Mouse (Mus musculus) lung, embryonic 16.5 days (tissue): Measurements from ENCODE around the gene Tox2. TPM values are rescaled to one million over a fixed set of nuclear protein-coding genes. Genes with fewer than 3 reads are reported as not detected.

Experiments used
- ATAC-seq: fragments of 200-750 bp; cut with Nextera tagmentation; 2 replicates; pipeline ENCODE4 v1.8.0; 2017; ENCODE audit warnings: low read depth, mild to moderate bottlenecking, moderate library complexity
- H3K27ac ChIP-seq: fragments of 300-500 bp; sonication (generic); 2 replicates; pipeline ENCODE4 v1.5.1; 2014; ENCODE audit warnings: mild to moderate bottlenecking, control low read depth, low read length
- H3K27me3 ChIP-seq: fragments of 300-500 bp; sonication (generic); 2 replicates; pipeline ENCODE4 v1.6.1; 2014; ENCODE audit warnings: low read depth, low read length, mixed read lengths; ENCODE audit not compliant: control insufficient read depth, insufficient read depth
- H3K36me3 ChIP-seq: fragments of 300-500 bp; sonication (generic); 2 replicates; pipeline ENCODE4 v1.6.1; 2014; ENCODE audit warnings: low read length; ENCODE audit not compliant: control insufficient read depth, insufficient read depth
- H3K4me1 ChIP-seq: fragments of 300-500 bp; sonication (generic); replicated peaks from 2 replicates; pipeline ENCODE4 v1.6.1; 2014; ENCODE audit warnings: low read length, mixed read lengths; ENCODE audit not compliant: control insufficient read depth, insufficient read depth
- H3K4me2 ChIP-seq: fragments of 300-500 bp; sonication (generic); 2 replicates; pipeline ENCODE4 v1.6.1; 2014; ENCODE audit warnings: low read depth, low read length, control low read depth
- H3K4me3 ChIP-seq: fragments of 300-500 bp; sonication (generic); 2 replicates; pipeline ENCODE4 v1.5.1; 2014; ENCODE audit warnings: mild to moderate bottlenecking, low read length, control low read depth
- H3K9ac ChIP-seq: fragments of 300-500 bp; sonication (generic); 2 replicates; pipeline ENCODE4 v1.6.1; 2014; ENCODE audit warnings: low read length, control low read depth
- H3K9me3 ChIP-seq: fragments of 300-500 bp; sonication (generic); 2 replicates; pipeline ENCODE4 v1.6.1; 2016; ENCODE audit warnings: low read length; ENCODE audit not compliant: control insufficient read depth
- WGBS: fragments of 180-500 bp; shearing (Covaris S2); extraction: QIAGEN DNeasy Blood & Tissue Kit; methylation state at CpG from one replicate; pipeline ENCODE4 v1.1.7; 2014; 5-methylcytosine and 5-hydroxymethylcytosine counted together
- polyA plus RNA-seq: library from polyadenylated mRNA; unstranded; fragments of >200 nt; fragmentation: Nextera tagmentation; extraction: Ambion mirVana; gene quantifications from 2 replicates; pipeline ENCODE4 v1.2.1, GENCODE M21; 2015

The Tox2 gene
- polyA plus RNA-seq, 1 experiment from 2014 or later, result 5.3 TPM

GRCm38 (mm10) chr2:163346497-163346896 lies 143.6 kb downstream of the Tox2 start:
- H3K9me3 ChIP-seq, result no peaks in the 10 kb centered on the region
- no peak overlapping the region for H3K27ac ChIP-seq
- no peak overlapping the region for H3K9ac ChIP-seq
- peaks cover 8% of the 10 kb centered on the region; the same call in 1 of the 2 replicates for H3K4me1 ChIP-seq
- ATAC-seq, result no peak
- no peaks in the 10 kb centered on the region for H3K36me3 ChIP-seq
- no peak overlapping the region for H3K4me3 ChIP-seq
- no peak overlapping the region for H3K4me2 ChIP-seq
- H3K27me3 ChIP-seq, result no peaks in the 10 kb centered on the region; the same call in 1 of the 2 replicates
- WGBS, result 76% methylated on average over 11 of the region's 11 CpGs

- Histone ChIP-seq H3K27ac (no peak overlapping the region), H3K36me3 (no peaks in the 10 kb centered on the region), H3K4me3 (no peak overlapping the region), H3K4me1 (peaks cover 13% of the 10 kb centered on the region; the same call in 1 of the 2 replicates), H3K4me2 (no peak overlapping the region), H3K9me3 (no peaks in the 10 kb centered on the region), H3K27me3 (no peaks in the 10 kb centered on the region), H3K9ac (no peak overlapping the region)
- no peak for ATAC-seq
- 74% methylated on average over 8 of the region's 8 CpGs for WGBS
These were observed 144.7 kb downstream of the Tox2 start for GRCm38 (mm10) chr2:163347517-163348184.

GRCm38 (mm10) chr2:163348677-163349076 lies 145.8 kb downstream of the Tox2 start:
- H3K9me3 ChIP-seq, result no peaks in the 10 kb centered on the region
- H3K27me3 ChIP-seq, result no peaks in the 10 kb centered on the region
- no peaks in the 10 kb centered on the region for H3K36me3 ChIP-seq
- no peak overlapping the region for H3K4me3 ChIP-seq
- no peak overlapping the region for H3K4me2 ChIP-seq
- H3K4me1 ChIP-seq, result peaks cover 17% of the 10 kb centered on the region
- no peak for ATAC-seq
- no peak overlapping the region for H3K27ac ChIP-seq
- H3K9ac ChIP-seq, result no peak overlapping the region
- 67% methylated on average over 7 of the region's 7 CpGs for WGBS

GRCm38 (mm10) chr2:163349411-163349810 lies 146.5 kb downstream of the Tox2 start:
- no peak for ATAC-seq
- H3K9me3 ChIP-seq, result no peaks in the 10 kb centered on the region
- H3K4me3 ChIP-seq, result no peak overlapping the region
- no peak overlapping the region for H3K9ac ChIP-seq
- peaks cover 22% of the 10 kb centered on the region for H3K4me1 ChIP-seq
- H3K27me3 ChIP-seq, result no peaks in the 10 kb centered on the region
- H3K36me3 ChIP-seq, result no peaks in the 10 kb centered on the region
- 49% methylated on average over 9 of the region's 9 CpGs for WGBS
- no peak overlapping the region for H3K4me2 ChIP-seq
- no peak overlapping the region for H3K27ac ChIP-seq

- no peak for ATAC-seq
- Histone ChIP-seq H3K4me3 (no peak overlapping the region), H3K27me3 (no peaks in the 10 kb centered on the region), H3K27ac (no peak overlapping the region), H3K9ac (no peak overlapping the region), H3K36me3 (no peaks in the 10 kb centered on the region), H3K4me2 (no peak overlapping the region), H3K9me3 (no peaks in the 10 kb centered on the region), H3K4me1 (peaks cover 16% of the 10 kb centered on the region)
- WGBS, result 46% methylated on average over 5 of the region's 5 CpGs
These were observed 147.5 kb downstream of the Tox2 start for GRCm38 (mm10) chr2:163350443-163350842.

- 12% methylated on average over 7 of the region's 7 CpGs for WGBS
These were observed 150.8 kb downstream of the Tox2 start for GRCm38 (mm10) chr2:163353731-163354130.

GRCm38 (mm10) chr2:163355666-163356065 lies 152.7 kb downstream of the Tox2 start:
- ATAC-seq, result no peak
- Histone ChIP-seq H3K27ac (no peak overlapping the region), H3K4me1 (peaks cover 13% of the 10 kb centered on the region), H3K9ac (no peak overlapping the region), H3K27me3 (no peaks in the 10 kb centered on the region), H3K4me3 (no peak overlapping the region), H3K4me2 (no peak overlapping the region), H3K9me3 (no peaks in the 10 kb centered on the region), H3K36me3 (no peaks in the 10 kb centered on the region)
- WGBS, result 74% methylated on average over 8 of the region's 8 CpGs

More at GRCm38 (mm10) chr2:163353731-163354130, 150.8 kb downstream of the Tox2 start:
- Histone ChIP-seq H3K27me3 (no peaks in the 10 kb centered on the region), H3K4me3 (no peak overlapping the region), H3K27ac (no peak overlapping the region), H3K4me1 (peaks cover 16% of the 10 kb centered on the region), H3K9ac (no peak overlapping the region), H3K9me3 (no peaks in the 10 kb centered on the region), H3K4me2 (no peak overlapping the region), H3K36me3 (no peaks in the 10 kb centered on the region)
- ATAC-seq, result peak; percentile 73

GRCm38 (mm10) chr2:163356113-163356840 lies 153.4 kb downstream of the Tox2 start:
- Histone ChIP-seq H3K27me3 (no peaks in the 10 kb centered on the region), H3K4me3 (no peak overlapping the region), H3K4me2 (no peak overlapping the region), H3K4me1 (peaks cover 13% of the 10 kb centered on the region), H3K36me3 (no peaks in the 10 kb centered on the region), H3K9me3 (no peaks in the 10 kb centered on the region), H3K27ac (no peak overlapping the region), H3K9ac (no peak overlapping the region)
- no peak for ATAC-seq
- 65% methylated on average over 12 of the region's 12 CpGs for WGBS

- no peak overlapping the region for H3K27ac ChIP-seq
- H3K9me3 ChIP-seq, result no peaks in the 10 kb centered on the region
- no peaks in the 10 kb centered on the region for H3K27me3 ChIP-seq
- no peak overlapping the region for H3K9ac ChIP-seq
- H3K4me2 ChIP-seq, result no peak overlapping the region
- peaks cover 5% of the 10 kb centered on the region for H3K4me1 ChIP-seq
- no peak overlapping the region for H3K4me3 ChIP-seq
- no peak for ATAC-seq
- 57% methylated on average over 5 of the region's 5 CpGs for WGBS
- H3K36me3 ChIP-seq, result no peaks in the 10 kb centered on the region
These were observed 155.7 kb downstream of the Tox2 start for GRCm38 (mm10) chr2:163358662-163359061.
